Mouse (Mus musculus) heart, adult 8-10 months (tissue): Measurements from ENCODE around the gene 2010315B03Rik. TPM values are rescaled to one million over a fixed set of nuclear protein-coding genes. Genes with fewer than 3 reads are reported as not detected.
"Not testable (repeated sequence)": the region's sequence is repeated elsewhere in the genome, so short reads cannot be mapped to it uniquely, and the experiment has no call there.

Experiments used
- DNase-seq: peaks from one replicate; pipeline ENCODE4 v3.0.0; 2022; ENCODE audit warnings: low spot score
- total RNA-seq, 4 experiments: library from RNA; stranded (reverse); gene quantifications; 2 replicates each; pipeline ENCODE4 v1.2.4; 2022

The 2010315B03Rik gene
- 10 to 100 TPM in 3 of 4 experiments, 1 to 10 TPM in 1; 9.7 to 13.7 (median 12.2) TPM for total RNA-seq

GRCm38 (mm10) chr9:124312171-124313142 is at the start of gene 2010315B03Rik:
Gene 2010315B03Rik, minus strand, starts transcription at chr9:124312696.
- DNase-seq, result peak; percentile 93

- DNase-seq, result no peak
Observed at GRCm38 (mm10) chr9:124311502-124311901, 994 bp downstream of the 2010315B03Rik start.

- no peak for DNase-seq
Observed at GRCm38 (mm10) chr9:124288329-124288728, 24.2 kb downstream of the 2010315B03Rik start.

GRCm38 (mm10) chr9:124281912-124282686 is 30.4 kb downstream of the 2010315B03Rik start:
- DNase-seq, result peak; percentile 92

- no peak for DNase-seq
Observed at GRCm38 (mm10) chr9:124281448-124281791, 31.1 kb downstream of the 2010315B03Rik start.

DNA sequence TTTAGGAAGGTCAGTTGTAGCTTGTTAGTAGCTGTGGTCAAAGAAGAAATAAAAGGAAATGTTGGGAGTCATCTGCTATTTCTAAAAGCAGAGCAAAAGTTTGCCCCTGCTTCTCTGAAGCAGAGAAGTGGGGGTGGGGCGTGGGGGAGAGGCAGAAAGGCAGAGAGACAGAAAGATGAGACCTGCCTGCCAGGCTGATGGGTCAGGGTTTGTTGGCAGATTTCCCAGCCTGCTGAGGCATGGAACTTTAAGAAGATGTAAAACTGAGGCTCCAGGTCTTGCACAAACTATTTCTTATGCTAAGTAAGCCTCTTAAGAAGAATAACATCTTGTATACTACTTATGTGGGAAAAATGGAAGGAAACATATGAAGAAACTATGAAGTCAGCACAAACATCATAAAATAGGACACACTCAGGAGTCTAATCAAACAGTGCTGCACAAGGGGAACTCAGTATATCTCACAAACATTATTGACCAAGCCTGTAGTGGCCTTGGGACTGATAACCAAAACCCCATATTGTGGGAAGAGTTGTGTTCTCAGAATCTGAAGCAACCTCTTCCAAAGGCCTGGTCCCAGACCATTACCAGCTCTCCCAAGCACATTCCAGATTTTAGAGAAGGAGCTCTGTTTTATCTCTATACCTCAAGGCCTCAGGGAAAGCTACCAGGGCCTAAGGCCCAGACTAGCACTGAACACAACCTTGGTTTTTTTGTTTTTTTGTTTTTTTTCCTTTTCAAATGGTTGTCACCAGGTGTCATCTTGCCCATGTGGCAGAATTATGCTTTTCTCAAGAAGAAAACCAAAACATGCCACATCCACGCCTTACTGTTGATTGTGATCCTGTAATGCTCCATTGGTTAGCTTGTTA is 31.7 kb downstream of the 2010315B03Rik start:
- DNase-seq, result no peak

DNA sequence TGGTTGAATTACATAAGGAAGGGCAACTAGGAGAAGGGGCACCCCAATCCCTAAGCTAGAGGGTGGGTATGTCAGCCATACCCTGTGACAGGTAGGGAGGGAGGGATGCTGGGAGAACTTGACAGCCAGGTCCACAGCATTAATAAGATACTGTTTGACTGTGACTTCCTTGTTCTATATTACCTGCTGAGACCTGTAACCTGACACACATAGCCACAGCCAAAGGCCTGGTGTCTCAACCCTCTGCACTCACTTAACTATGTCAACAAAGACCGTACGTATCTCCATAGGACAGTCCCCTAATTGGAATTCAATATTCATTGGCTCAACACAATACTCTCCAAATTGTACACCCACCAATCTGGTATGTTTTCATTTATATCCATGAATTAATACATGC is 33.2 kb downstream of the 2010315B03Rik start:
- DNase-seq, result no peak

DNA sequence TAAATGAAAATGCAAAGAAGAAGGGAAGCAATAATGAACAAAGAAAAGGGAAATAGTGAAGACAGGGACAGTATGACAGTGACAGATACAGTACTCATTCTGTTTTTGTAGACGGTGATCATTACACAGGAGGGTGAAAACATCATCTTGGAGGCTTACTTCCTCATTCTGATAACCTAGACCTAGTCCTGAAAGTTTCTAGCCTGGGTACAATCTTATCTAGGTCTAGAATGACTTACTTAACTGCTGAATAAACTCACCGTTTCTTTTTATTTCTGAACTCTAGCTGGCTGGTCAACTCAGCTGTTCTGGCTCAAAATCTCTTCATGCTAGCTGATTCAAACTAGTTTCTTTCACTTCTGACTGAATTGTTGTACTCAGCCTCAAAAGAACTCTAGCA is 37.4 kb downstream of the 2010315B03Rik start:
- no peak for DNase-seq

DNA sequence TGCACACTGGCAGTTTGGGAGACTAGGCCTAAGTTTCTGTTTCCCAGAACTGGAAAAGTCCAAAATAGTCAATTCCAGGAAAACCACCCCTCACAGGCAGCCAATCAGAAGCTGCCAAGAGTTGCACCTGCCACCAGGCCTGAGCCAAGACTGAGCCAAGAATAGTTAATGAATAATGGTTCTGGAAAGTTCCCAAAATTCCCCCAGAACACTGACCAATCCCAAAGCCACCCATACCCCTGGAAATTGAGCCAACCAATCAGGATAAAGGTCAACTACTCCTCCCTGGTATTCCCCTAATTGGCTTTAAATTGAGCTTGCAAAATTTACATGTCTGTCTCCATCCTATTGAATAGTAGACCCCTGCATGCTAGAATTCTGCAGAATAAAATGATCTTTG is 39.3 kb downstream of the 2010315B03Rik start:
- DNase-seq, result no peak

DNA sequence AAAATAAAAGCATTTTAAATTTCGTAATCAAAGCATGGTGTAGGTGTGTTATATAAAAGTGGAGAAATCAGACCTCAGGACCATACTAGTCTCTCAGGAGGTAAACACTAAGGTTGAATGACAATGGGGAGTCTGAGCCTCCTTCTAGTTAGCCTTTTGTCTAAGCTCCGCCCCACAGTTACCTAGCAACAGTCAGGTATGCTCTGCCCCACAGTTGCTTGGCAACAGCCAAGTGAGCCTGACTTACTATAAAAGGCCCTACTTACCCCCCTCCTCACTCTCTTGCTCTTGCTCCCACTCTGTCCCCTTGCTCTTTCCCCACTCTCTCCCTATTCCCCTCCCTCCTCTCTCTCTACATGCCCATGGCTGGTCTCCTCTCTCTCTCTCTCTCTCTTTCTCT is 44.6 kb downstream of the 2010315B03Rik start:
- DNase-seq, result no peak

- no peak for DNase-seq
Observed at GRCm38 (mm10) chr9:124267493-124267892, 45.0 kb downstream of the 2010315B03Rik start.

- no peak for DNase-seq
Observed at GRCm38 (mm10) chr9:124262987-124263717, 49.3 kb downstream of the 2010315B03Rik start.

GRCm38 (mm10) chr9:124258067-124258556 is 54.4 kb downstream of the 2010315B03Rik start:
- no peak for DNase-seq

DNA sequence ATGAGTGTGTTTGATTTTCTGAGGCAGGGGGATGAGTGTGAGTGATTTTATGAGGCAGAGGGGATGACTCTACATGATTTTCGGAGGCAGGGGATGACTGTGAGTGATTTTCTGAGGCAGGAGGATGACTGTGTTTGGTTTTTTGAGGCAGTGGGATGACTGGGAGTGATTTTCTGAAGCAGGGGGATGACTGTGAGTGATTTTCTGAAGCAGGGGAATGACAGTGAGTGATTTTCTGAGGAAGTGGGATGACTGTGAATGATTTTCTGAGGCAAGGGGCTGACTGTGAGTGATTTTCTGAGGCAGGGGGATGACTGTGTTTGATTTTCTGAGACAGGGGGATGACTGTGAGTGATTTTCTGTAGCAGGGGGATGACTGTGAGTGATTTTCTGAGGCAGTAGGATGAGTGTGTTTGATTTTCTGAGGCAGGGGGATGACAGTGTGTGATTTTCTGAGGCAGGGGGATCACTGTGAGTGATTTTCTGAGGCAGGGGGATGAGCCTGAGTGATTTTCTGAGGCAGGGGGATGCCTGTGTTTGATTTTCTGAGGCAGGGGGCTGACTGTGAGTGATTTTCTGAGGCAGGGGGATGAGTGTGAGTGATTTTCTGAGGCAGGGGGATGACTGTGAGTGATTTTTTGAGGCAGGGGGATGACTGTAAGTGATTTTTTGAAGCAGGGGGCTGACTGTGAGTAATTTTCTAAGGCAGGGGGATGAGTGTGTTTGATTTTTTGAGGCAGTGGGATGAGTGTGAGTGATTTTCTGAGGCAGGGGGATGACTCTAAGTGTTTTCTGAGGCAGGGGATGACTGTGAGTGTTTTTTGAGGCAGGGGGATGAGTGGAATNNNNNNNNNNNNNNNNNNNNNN is 55.1 kb downstream of the 2010315B03Rik start:
- no peak for DNase-seq

GRCm38 (mm10) chr9:124256271-124257199 is 56.0 kb downstream of the 2010315B03Rik start:
- DNase-seq, result not testable (repeated sequence)

- DNase-seq, result no peak
Observed at GRCm38 (mm10) chr9:124251438-124251837, 61.1 kb downstream of the 2010315B03Rik start.
